Mouse (Mus musculus) retina, adult 2 months (tissue): ENCODE results near the gene Ext2.

Experiments
- DNase-seq: peaks from one replicate; pipeline ENCODE4 v3.0.0-alpha.2; 2012; ENCODE audit warnings: low read depth, low spot score

Gene Ext2

GRCm38 (mm10) chr2:93634609-93635008 lies 187.8 kb downstream of the Ext2 start:
- DNase-seq: no peak

- DNase-seq: no peak
These were observed 197.5 kb downstream of the Ext2 start for GRCm38 (mm10) chr2:93624665-93625408.

- DNase-seq: no peak
These were observed 203.0 kb downstream of the Ext2 start for GRCm38 (mm10) chr2:93619208-93619849.

- DNase-seq: no peak
These were observed 203.7 kb downstream of the Ext2 start for GRCm38 (mm10) chr2:93618447-93619199.

GRCm38 (mm10) chr2:93615845-93616689 lies 206.3 kb downstream of the Ext2 start:
- DNase-seq: no peak

- DNase-seq: no peak
These were observed 209.3 kb downstream of the Ext2 start for GRCm38 (mm10) chr2:93613020-93613419.
